Mouse (Mus musculus) liver, adult 2 months (tissue): ENCODE results near the gene Pam16.

Source experiments
- CTCF ChIP-seq: fragments of 200-500 bp; IDR thresholded peaks from 2 replicates; pipeline ENCODE4 v1.5.1; 2011; ENCODE audit warnings: low read depth, low read length, control low read depth
- POLR2A ChIP-seq: fragments of 200-500 bp; IDR thresholded peaks from 2 replicates; pipeline ENCODE4 v1.6.1; 2011; ENCODE audit warnings: low read length, control low read depth; ENCODE audit not compliant: insufficient read depth; ENCODE audit errors: extremely low read depth

GRCm38 (mm10) chr16:4606431-4607084 is 18.2 kb downstream of the Pam16 start:
- TF ChIP-seq POLR2A = no peak
- peak; percentile 43 for TF ChIP-seq CTCF
